Mouse (Mus musculus): ENCODE results near the gene Cst12.
"Not testable (repeated sequence)": the region's sequence is repeated elsewhere in the genome, so short reads cannot be mapped to it uniquely, and the experiment has no call there.

Cst12 gene

GRCm38 (mm10) chr2:148789142-148789541 is at the start of gene Cst12:
Gene Cst12 (plus strand): TSS chr2:148789361.
- no peak for DNase-seq

DNA sequence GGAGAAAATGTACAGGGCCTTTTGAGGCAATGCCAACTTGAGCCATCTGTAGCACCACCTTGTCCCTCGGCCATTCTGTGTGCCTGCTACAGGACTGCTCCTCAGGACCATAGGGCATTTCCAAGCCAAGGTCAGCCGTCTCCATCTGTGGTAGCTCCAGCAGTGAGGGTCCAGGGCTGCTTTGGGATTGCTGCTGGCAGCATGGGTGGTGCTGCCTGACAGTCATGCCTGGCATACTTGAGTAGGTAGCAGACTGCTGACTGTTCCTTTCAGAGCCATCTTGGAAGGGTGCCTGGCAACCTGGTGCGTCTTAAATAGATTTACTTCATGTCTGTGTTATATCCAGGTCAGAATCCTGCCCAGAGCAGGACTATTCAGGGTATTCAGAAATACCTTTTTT is 46.2 kb upstream of the Cst12 start:
- DNase-seq: peak; percentile 90

- DNase-seq: no peak
Measured at GRCm38 (mm10) chr2:148743846-148744407, 45.2 kb upstream of the Cst12 start.

- no peak for DNase-seq
Measured at GRCm38 (mm10) chr2:148750058-148750457, 39.1 kb upstream of the Cst12 start, which contains the start of gene Cstl1. Gene Cstl1 (plus strand): TSS chr2:148750358.

- peak; percentile 81 for DNase-seq
Measured at GRCm38 (mm10) chr2:148751893-148752813, 37.0 kb upstream of the Cst12 start.

- DNase-seq: no peak
Measured at GRCm38 (mm10) chr2:148754310-148754846, 34.8 kb upstream of the Cst12 start.

- no peak for DNase-seq
Measured at GRCm38 (mm10) chr2:148763648-148764388, 25.3 kb upstream of the Cst12 start.

DNA sequence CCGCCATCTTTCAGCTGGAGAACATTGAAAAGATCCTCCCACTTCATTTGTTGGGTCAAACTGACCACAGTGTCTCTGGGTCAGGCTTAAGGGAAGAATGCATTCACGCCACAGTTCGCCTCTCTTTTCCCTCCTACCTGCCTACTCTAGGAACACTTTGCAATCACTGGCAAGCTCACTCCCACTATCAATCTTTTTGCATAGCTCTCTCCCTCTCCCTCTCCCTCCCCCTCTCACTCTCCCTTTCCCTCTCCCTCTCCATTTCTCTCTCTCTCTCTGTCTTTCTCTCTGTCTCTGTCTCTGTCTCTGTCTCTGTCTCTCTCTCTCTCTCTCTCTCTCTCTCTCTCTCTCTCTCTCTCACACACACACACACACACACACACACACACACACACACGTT is 17.8 kb upstream of the Cst12 start, which contains the start of gene Cst11:
Gene Cst11 (minus strand): TSS at position 101 of the 400 bp plus-strand sequence.
- not testable (repeated sequence) for DNase-seq

DNA sequence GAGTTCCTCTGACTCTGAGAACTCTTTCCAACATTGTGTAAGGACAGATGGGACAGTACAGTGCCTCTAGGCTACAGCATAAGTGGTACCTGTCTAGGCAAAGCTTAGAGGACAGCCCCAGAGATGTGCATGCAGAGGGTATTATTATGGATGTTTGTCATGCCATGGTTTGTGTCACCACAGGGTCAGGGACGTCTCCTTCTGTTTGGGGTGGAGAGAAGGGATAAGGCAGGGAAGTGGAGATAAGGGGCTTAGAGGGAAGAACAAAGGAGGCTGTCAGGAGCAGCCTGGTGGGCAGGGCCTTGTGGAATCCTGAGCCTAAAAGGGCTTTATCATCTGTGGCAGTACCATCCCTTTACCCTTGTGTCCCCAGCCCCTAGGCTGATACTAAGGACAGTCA is 7.5 kb upstream of the Cst12 start, which contains the start of gene 8030411F24Rik:
Gene 8030411F24Rik (plus strand): TSS at position 301 of the 400 bp plus-strand sequence.
- no peak for DNase-seq

GRCm38 (mm10) chr2:148798485-148798884 is 9.3 kb downstream of the Cst12 start, which contains the start of gene Cst8:
Gene Cst8 (plus strand): TSS chr2:148798785.
- no peak for DNase-seq

DNA sequence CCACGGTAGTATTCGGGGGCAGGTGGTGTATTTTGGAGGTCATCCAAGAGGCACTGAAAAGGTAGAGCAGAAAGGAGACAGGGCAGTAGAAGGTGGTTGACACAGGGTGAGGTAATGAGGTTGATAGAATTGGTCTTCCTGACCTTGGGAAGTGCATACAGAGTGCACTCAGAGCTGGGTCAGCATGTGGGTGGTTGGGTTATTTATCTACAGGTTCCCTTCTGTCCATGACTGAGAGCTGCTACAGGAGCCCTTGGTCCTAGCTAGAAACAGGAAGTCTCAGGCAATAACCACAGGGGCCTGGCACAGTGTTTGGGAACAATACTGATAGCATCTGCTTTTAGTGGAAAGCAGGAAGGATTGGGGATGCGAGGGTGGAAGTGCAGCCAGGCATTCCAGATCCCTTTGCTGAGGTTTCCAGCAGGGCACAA is 12.3 kb downstream of the Cst12 start:
- DNase-seq: peak; percentile 71

GRCm38 (mm10) chr2:148806696-148807095 is 17.5 kb downstream of the Cst12 start:
- no peak for DNase-seq

DNA sequence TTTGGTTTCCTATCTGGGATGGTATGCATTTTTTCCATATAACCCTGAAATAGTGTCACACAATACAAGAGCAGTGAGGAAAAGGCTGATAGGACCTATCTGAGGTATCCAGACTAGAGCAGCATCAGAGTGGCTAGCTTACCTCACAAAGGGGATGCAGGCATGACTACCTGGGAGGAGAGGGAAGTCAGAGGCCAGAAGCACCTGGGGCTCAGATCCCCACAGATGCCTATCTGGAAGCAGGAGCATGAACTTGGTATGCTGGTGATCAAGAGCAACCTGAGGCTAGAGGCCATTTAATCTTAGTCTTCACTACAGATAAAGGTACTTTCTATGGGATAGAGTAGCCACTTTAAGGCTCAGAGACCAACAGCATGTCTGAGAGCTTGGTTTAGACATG is 30.7 kb downstream of the Cst12 start, which contains the start of gene Cst13:
Gene Cst13 (plus strand): TSS at position 173 of the 400 bp plus-strand sequence.
- DNase-seq: no peak

GRCm38 (mm10) chr2:148825986-148826385 is 36.8 kb downstream of the Cst12 start:
- no peak for DNase-seq

DNA sequence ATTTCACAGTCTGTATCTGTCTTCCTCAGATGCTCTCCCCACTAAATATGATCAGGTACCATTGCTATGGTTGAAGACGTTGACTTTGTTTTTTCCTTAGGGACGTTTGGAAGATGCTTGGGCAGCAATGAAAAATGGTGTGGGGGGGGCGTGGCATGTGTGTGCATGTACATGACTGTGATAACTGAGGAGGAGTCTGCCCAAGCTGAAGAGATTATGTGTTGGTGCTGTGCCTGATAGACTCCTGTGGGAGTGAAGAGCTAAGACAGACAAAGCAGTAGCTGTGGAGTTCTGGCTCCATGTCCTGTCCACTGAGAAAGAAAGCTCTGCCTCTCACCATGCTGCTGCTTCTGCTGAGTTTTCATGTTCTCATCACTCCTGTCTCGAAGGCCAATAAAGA is 45.8 kb downstream of the Cst12 start, which contains the start of gene Cst9:
Gene Cst9 (plus strand): TSS at position 236 of the 400 bp plus-strand sequence.
- DNase-seq: no peak

- DNase-seq: no peak
Measured at GRCm38 (mm10) chr2:148838075-148838777, 49.1 kb downstream of the Cst12 start.

- no peak for DNase-seq
Measured at GRCm38 (mm10) chr2:148839224-148839623, 50.1 kb downstream of the Cst12 start.

Measured in cerebellum, adult 8-10 months (tissue).